Mouse (Mus musculus) gastrocnemius, postnatal 36 days (tissue): Measurements from ENCODE around the gene Gm10100. TPM values are rescaled to one million over a fixed set of nuclear protein-coding genes. Genes with fewer than 3 reads are reported as not detected.
"Not testable (repeated sequence)": the region's sequence is repeated elsewhere in the genome, so short reads cannot be mapped to it uniquely, and the experiment has no call there.

Experiments
- DNase-seq, 2 experiments: peaks; one replicate each; pipeline ENCODE4 v3.0.0; 2022
- intact Hi-C: fragments of 180-260 bp; cut with DNase I; formaldehyde crosslinking; loops from one replicate; pipeline ENCODE4 v1.15.1; 2025
- total RNA-seq, 2 experiments: library from RNA; stranded (reverse); gene quantifications; 2 replicates each; pipeline ENCODE4 v1.2.3; 2021

Gm10100 gene
- total RNA-seq, 2 experiments from 2014 or later, result not detected

GRCm38 (mm10) chr10:77751254-77751653 lies 25.0 kb downstream of the Gm10100 start, which contains the start of gene Gm9736:
Gene Gm9736, minus strand, starts transcription at chr10:77751354.
- DNase-seq, intact Hi-C loops: not testable (repeated sequence)

DNA sequence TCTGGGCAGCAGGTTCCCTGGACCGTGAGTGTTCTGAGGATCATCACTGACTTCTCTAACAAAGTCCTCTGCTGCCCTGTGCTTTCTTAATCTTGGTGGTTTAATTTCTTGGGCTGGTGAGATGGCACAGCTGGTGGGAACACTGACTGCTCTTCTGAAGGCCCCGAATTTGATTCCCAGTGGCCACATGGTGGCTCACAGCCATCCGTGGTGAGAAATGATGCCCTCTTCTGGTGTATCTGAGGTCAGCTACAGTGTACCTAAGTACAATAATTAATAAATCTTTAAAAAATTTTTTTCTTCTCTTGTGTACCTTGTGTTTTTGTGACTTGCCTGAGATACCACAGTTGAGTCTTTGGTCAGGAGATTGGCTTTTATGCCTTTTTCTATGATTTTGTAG lies 26.0 kb downstream of the Gm10100 start:
- intact Hi-C loops, DNase-seq: not testable (repeated sequence)

- intact Hi-C loops, result no loop called here
- DNase-seq, result no peak
Observed at GRCm38 (mm10) chr10:77753448-77753847, 27.2 kb downstream of the Gm10100 start.

DNA sequence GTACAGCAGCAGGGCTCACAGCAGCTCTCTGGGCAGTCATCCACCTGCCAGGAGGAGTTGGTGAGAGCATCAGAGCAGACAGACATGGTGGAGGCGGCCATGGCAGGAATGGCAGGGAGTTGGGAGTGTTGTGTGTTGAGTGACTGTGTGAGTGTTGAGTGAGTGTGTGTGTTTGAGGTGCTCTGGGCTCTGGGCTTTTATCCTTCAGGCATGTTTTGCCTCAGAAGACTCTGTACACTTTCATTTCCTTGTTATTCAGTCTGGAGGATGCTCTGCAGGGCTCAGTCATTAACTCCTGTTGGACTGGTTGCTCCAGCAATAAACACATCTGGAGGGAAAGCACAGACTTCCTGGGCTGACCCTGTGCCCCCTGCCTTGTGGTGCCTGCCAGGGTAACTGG lies 33.3 kb downstream of the Gm10100 start, which contains the start of gene Gm3233:
Gene Gm3233 (minus strand): TSS at position 101 of the 400 bp plus-strand sequence.
- DNase-seq, intact Hi-C loops: not testable (repeated sequence)

DNA sequence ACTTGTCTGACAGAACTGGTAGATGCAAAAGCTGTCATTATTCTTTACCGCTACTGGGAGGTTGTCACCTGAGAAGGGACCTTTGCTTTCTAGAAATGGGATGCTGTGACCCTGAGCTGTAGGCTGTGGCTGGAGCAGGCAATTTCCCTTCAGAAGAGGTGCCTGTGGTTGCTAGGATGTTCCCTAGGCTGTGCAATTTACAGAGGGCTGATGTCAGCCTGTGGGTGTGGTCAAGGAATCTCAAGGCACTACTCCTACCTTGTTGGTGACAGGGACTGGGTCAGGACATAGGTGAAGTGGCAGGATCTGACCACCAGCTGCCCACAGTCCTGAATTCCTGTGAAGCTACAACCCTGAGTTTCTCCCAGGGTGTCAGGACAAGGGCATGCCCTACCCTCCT lies 43.4 kb downstream of the Gm10100 start:
- intact Hi-C loops, result no loop called here
- no peak for DNase-seq

DNA sequence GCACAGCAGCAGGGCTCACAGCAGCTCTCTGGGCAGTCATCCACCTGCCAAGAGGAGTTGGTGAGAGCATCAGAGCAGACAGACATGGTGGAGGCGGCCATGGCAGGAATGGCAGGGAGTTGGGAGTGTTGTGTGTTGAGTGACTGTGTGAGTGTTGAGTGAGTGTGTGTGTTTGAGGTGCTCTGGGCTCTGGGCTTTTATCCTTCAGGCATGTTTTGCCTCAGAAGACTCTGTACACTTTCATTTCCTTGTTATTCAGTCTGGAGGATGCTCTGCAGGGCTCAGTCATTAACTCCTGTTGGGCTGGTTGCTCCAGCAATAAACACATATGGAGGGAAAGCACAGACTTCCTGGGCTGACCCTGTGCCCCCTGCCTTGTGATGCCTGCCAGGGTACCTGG lies 44.9 kb downstream of the Gm10100 start, which contains the start of gene Gm3238:
Gene Gm3238 (minus strand): TSS at position 101 of the 400 bp plus-strand sequence.
- DNase-seq, intact Hi-C loops: not testable (repeated sequence)

GRCm38 (mm10) chr10:77772142-77772541 lies 45.9 kb downstream of the Gm10100 start:
- DNase-seq, intact Hi-C loops: not testable (repeated sequence)

Other genes with a start within 250 kb of the Gm10100 start
- gene Fam207a, start 210.7 kb upstream of the Gm10100 start, total RNA-seq, result 1 to 10 TPM; 4.7 to 5.4 TPM
- gene Itgb2, start 196.2 kb upstream of the Gm10100 start, total RNA-seq, result 1 to 10 TPM; 1.5 to 1.8 TPM
- gene Pttg1ip, start 144.8 kb upstream of the Gm10100 start, total RNA-seq, result 10 to 100 TPM; 26.6 to 30.1 TPM
- gene Sumo3, start 120.4 kb upstream of the Gm10100 start, total RNA-seq, result 10 to 100 TPM; 33.3 to 40.1 TPM
- 1 to 10 TPM; 7.5 to 8.6 TPM for gene Gm49325, start 120.3 kb upstream of the Gm10100 start, total RNA-seq
- gene Ube2g2, start 104.2 kb upstream of the Gm10100 start, total RNA-seq, result 10 to 100 TPM; 80.7 to 86.5 TPM
- not detected for gene Tspear, start 39.9 kb upstream of the Gm10100 start, total RNA-seq
- gene Gm19402, start 35.7 kb upstream of the Gm10100 start, total RNA-seq, result not detected
- gene Gm9508, start 29.3 kb upstream of the Gm10100 start, total RNA-seq, result not detected
- not detected for gene Gm10272, start 19.9 kb upstream of the Gm10100 start, total RNA-seq
- gene Gm10024, start 15.0 kb upstream of the Gm10100 start, total RNA-seq, result not detected
- not detected for gene Gm10142, start 10.7 kb upstream of the Gm10100 start, total RNA-seq
- gene Krtap12-1, start 5.9 kb upstream of the Gm10100 start, total RNA-seq, result not detected
- gene Gm18596, start 16.2 kb downstream of the Gm10100 start, total RNA-seq, result not detected
- not detected for gene Gm9736, start 24.9 kb downstream of the Gm10100 start, total RNA-seq
- not detected for gene Gm3233, start 33.2 kb downstream of the Gm10100 start, total RNA-seq
- gene Gm3238, start 44.8 kb downstream of the Gm10100 start, total RNA-seq, result not detected
- not detected for gene Gm7138, start 50.5 kb downstream of the Gm10100 start, total RNA-seq
- gene Gm3250, start 56.1 kb downstream of the Gm10100 start, total RNA-seq, result not detected
- not detected for gene Gm7137, start 61.7 kb downstream of the Gm10100 start, total RNA-seq
- not detected for gene Gm9639, start 68.6 kb downstream of the Gm10100 start, total RNA-seq
- gene Gm19668, start 72.6 kb downstream of the Gm10100 start, total RNA-seq, result not detected
- not detected for gene Gm9507, start 85.4 kb downstream of the Gm10100 start, total RNA-seq
- gene Gm2696, start 88.2 kb downstream of the Gm10100 start, total RNA-seq, result not detected
- not detected for gene Krtap10-4, start 100.6 kb downstream of the Gm10100 start, total RNA-seq
- gene Krtap10-10, start 109.5 kb downstream of the Gm10100 start, total RNA-seq, result not detected
- gene Gm36176, start 120.3 kb downstream of the Gm10100 start, total RNA-seq, result not detected
- not detected for gene Gm10318, start 126.4 kb downstream of the Gm10100 start, total RNA-seq
- gene Gm3285, start 135.5 kb downstream of the Gm10100 start, total RNA-seq, result not detected
- gene Lrrc3, start 176.1 kb downstream of the Gm10100 start, total RNA-seq, result under 1 TPM; 0.08 to 0.17 TPM
- gene Trpm2, start 244.1 kb downstream of the Gm10100 start, total RNA-seq, result under 1 TPM; 0.10 to 0.89 TPM